In the genomic region with DNA sequence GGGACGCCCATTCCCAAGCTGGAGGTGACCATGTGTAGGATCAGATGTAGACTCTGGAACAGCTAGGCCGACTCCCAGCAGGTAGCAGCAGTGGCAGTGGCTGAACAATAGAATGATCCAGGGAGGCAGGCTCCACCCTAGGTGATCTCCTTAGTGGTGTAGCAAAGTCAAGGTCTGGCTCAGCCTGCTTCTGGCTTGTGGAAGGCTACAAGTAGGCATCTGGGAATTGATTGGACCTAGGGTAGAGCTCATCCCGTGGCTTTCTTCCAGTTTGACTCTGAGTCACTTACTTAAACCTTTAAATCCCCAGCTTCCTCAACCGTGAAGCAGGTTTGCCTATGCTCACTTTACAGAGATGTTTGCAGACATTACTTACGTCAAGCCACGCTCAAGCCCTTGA, we compare ENCODE assay signal across 22 mouse cellular contexts. TPM values are rescaled to one million over a fixed set of nuclear protein-coding genes. Genes with fewer than 3 reads are reported as not detected.
DNase-seq lines count a peak whose midpoint lies in the region; ATAC-seq and TF ChIP-seq lines count a peak whose summit lies in the region.
"Not testable (repeated sequence)": the region's sequence is repeated elsewhere in the genome, so short reads cannot be mapped to it uniquely, and the experiment has no call there.
"Had no signal": no experiment of that assay in that cellular context is flagged by ENCODE, and none has a peak within 500 bp of the region (broad histone marks: within the 10 kb centered on the region; RNA-seq: fewer than 3 reads in every experiment).

No protein-coding gene starts in this region.

- TF ChIP-seq POLR2A in ES-Bruce4 (IDR thresholded peaks at IDR 0.05; ENCODE audit: insufficient read depth, low read length) = not testable (repeated sequence)

- POLR2A ChIA-PET in Patski (lab: Charles Lee) = interaction anchor here (0.8 to 1.6 kb wide), 2 partner anchors 11 to 87 kb away, joined by 3 read pairs; no protein-coding TSS in a partner anchor

- H3K27ac ChIP-seq in ES-Bruce4 (ENCODE audit: insufficient read depth, low read length) = peak overlapping the region; percentile 66; the same call in 1 of the 2 replicates
- H3K27ac ChIP-seq in ES-E14 (ENCODE audit: insufficient read depth, low read depth, low read length, poor library complexity, severe bottlenecking) = peak overlapping the region; percentile 24; the same call in 1 of the 2 replicates

- TF ChIP-seq EP300 in ES-Bruce4 (IDR thresholded peaks at IDR 0.05; ENCODE audit: insufficient read depth, low read depth, low read length) = peak; percentile 63; the same call in 1 of the 2 replicates

- H3K27me3 ChIP-seq in ES-Bruce4 (ENCODE audit: control insufficient read depth, insufficient read depth, low read length, poor library complexity, severe bottlenecking); Patski: not testable (repeated sequence)

- H3K4me1 ChIP-seq in ES-Bruce4 (ENCODE audit: control insufficient read depth, insufficient read depth, low read length) = not testable (repeated sequence)
- H3K4me1 ChIP-seq in ES-E14 (ENCODE audit: control insufficient read depth in 2 of 2, insufficient read depth in 2 of 2, low read length in 2 of 2, poor library complexity in 1 of 2) = peaks cover 22 to 36% of the 10 kb centered on the region in 2 experiments

- TF ChIP-seq CTCF in ES-Bruce4 (IDR thresholded peaks at IDR 0.05; ENCODE audit: low read depth, low read length); Patski (IDR thresholded peaks at IDR 0.05): not testable (repeated sequence)

- H3K4me3 ChIP-seq in ES-Bruce4 (ENCODE audit: low read depth, low read length); ES-E14 (ENCODE audit: insufficient read depth in 1 of 2, low read depth in 1 of 2, low read length in 2 of 2, poor library complexity in 1 of 2, severe bottlenecking in 1 of 2): not testable (repeated sequence)

- DNase-seq in 3T3-L1 (ENCODE audit: low read depth, low spot score) (peak; percentile 66), ZHBTc4 (ENCODE audit: low read depth, low spot score) (peak; percentile 82)
- DNase-seq in ES-E14 (ENCODE audit: low read depth, low spot score); Patski (ENCODE audit: low read depth, low spot score): not testable (repeated sequence)
- DNase-seq in adrenal gland, postnatal 14 days = peak; percentile 22

- H3K9ac ChIP-seq in ES-Bruce4 (ENCODE audit: low read depth, poor library complexity, severe bottlenecking); ES-E14 (ENCODE audit: insufficient read depth, low read depth, low read length, poor library complexity, severe bottlenecking): not testable (repeated sequence)

- peak; percentile 63 for ATAC-seq in Patski

- in situ Hi-C loops in ES-E14 (cut with MboI; ENCODE audit: low sequenced_read_pairs in 2 of 2, unreplicated experiment in 2 of 2) = not testable (repeated sequence)
- in situ Hi-C loops in Patski (cut with MboI; ENCODE audit: low pct_unique_long_range_greater_than_20kb) = loop anchor here (25.0 kb wide), 1 partner anchor 543 kb away; a partner anchor contains a TSS

- CTCF ChIA-PET in Patski (lab: Charles Lee) = interaction anchor here (1.3 to 3.1 kb wide), 5 partner anchors 10 to 124 kb away, joined by 3 to 10 read pairs (median 4); no protein-coding TSS in a partner anchor

- H3K9me3 ChIP-seq in ES-Bruce4 (replicated peaks; ENCODE audit: control insufficient read depth, insufficient read depth, low read length, poor library complexity, severe bottlenecking); ES-E14 (ENCODE audit: control insufficient read depth, insufficient read depth, low read depth, low read length): not testable (repeated sequence)

- not testable (repeated sequence) for H3K36me3 ChIP-seq in ES-Bruce4 (ENCODE audit: control insufficient read depth, insufficient read depth, low read length, poor library complexity, severe bottlenecking); ES-E14 (ENCODE audit: control insufficient read depth, insufficient read depth, low read length, poor library complexity, severe bottlenecking)

RNA-seq across cellular contexts. Expression of a gene that starts 17.8 kb away (rescaled TPM):
- polyA plus RNA-seq in ES-Bruce4 (2011; ENCODE audit: insufficient read depth, insufficient read length, low read depth, missing spikeins) = 0.60 and 0.72 TPM in 2 replicates
- total RNA-seq in ES-E14 (2012; rRNA removed) = 1.2 and 2.8 TPM in 2 replicates
- polyA plus RNA-seq in Patski (2021) = 141 TPM
- 64.1 and 71.4 TPM in 2 replicates for total RNA-seq in adrenal gland, postnatal 14 days (2021)
- total RNA-seq: common myeloid progenitor, adult 5-6 weeks; MEL had no signal
- polyA plus RNA-seq: erythroblast, embryonic 14.5 days had no signal

RNA-seq across cellular contexts. Expression of a gene that starts 35.3 kb away (rescaled TPM):
- 20.0 and 21.7 TPM in 2 replicates for polyA plus RNA-seq in ES-Bruce4 (2011; ENCODE audit: insufficient read depth, insufficient read length, low read depth, missing spikeins)
- total RNA-seq in ES-E14 (2012; rRNA removed) = 7.4 and 8.0 TPM in 2 replicates
- polyA plus RNA-seq in Patski (2021) = 110 TPM
- 3.7 and 5.6 TPM in 2 replicates for total RNA-seq in adrenal gland, postnatal 14 days (2021)
- polyA plus RNA-seq: erythroblast, embryonic 14.5 days had no signal

RNA-seq across cellular contexts. Expression of a gene that starts 51.1 kb away (rescaled TPM):
- not detected in 2 replicates for polyA plus RNA-seq in ES-Bruce4 (2011; ENCODE audit: insufficient read depth, insufficient read length, low read depth, missing spikeins)
- 0.37 TPM in 1 of 2 replicates, not detected in the other for total RNA-seq in ES-E14 (2012; rRNA removed)
- polyA plus RNA-seq in Patski (2021) = 0.22 TPM
- total RNA-seq in adrenal gland, postnatal 14 days (2021) = not detected in 2 replicates
- total RNA-seq: adrenal gland, adult 18-20 months; adrenal gland, adult 8-10 months; adrenal gland, postnatal 25 days; adrenal gland, postnatal 4 days; common myeloid progenitor, adult 5-6 weeks; gastrocnemius, adult 2 months; MEL had no signal
- polyA plus RNA-seq: brain, embryonic 14.5 days; C2C12; embryonic facial prominence, embryonic 11.5 days; embryonic facial prominence, embryonic 13.5 days; embryonic facial prominence, embryonic 15.5 days; erythroblast, embryonic 14.5 days; forebrain, embryonic 10.5 days; forebrain, embryonic 14.5 days; frontal cortex, adult 2 months had no signal

Comparison
In these comparisons a context has a peak if more than half of its experiments do, and no peak if none do; other contexts are left out.
1. RNA of a gene that starts 17.8 kb away (total RNA-seq): 64.1 to 71.4 TPM in adrenal gland, postnatal 14 days; 1.2 to 2.8 TPM in ES-E14; every median in the first group is over 10 times any median in the second.